Mouse (Mus musculus) cerebellum, postnatal 14 days (tissue): ENCODE results near the gene Pax3.

Experiments used
- DNase-seq, 2 experiments: peaks; one replicate each; pipeline ENCODE4 v3.0.0; 2021; ENCODE audit warnings: mixed read lengths in 2 of 2

Pax3 gene

DNA sequence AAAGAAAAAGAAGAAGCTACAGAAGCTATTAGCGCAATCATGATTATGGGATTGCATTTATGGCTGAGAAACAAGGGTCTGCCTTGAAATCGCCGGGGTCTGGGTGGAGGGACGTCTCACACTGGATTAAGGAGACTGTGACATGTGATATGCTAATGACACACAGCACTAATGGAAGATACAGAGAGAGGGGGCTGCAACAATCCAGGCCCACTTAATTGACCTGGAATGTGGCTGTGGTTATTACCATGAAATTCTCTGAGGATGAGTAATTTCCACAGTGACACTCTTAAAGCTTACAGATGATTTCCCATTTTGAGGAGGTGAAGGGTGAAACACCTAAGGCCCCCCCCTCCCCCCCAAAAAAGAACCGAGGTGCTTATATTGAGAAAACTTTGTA is 136.1 kb downstream of the Pax3 start:
- DNase-seq: no peak

DNA sequence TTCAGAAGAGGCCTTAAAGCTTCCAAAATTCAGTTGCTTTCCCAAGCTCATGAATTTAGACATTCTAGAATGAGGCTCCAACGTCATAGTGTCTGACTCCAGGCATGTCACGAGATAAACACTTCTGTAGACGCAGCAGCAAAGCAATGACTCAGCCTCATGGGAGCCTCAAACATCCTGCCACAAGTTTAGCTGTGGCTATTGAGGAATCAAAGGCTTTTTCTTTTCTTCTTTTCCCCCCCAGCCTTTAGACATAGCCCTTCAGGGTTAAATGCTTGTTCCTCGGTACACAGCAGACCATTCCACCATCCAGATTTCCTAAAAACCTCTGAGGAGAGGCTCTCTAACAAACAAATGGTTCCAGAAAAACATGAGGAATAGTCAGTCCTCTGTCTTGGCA is 139.0 kb downstream of the Pax3 start:
- DNase-seq: no peak

- DNase-seq: no peak
Observed at GRCm38 (mm10) chr1:78053677-78054076, 143.3 kb downstream of the Pax3 start.
